Mouse (Mus musculus) neural tube, embryonic 14.5 days (tissue): ENCODE measurements around the gene Cox4i1. TPM values are rescaled to one million over a fixed set of nuclear protein-coding genes. Genes with fewer than 3 reads are reported as not detected.

Experiments
- ATAC-seq: fragments of 200-750 bp; cut with Nextera tagmentation; 2 replicates; pipeline ENCODE4 v1.8.0; 2017; ENCODE audit warnings: low read depth, mild to moderate bottlenecking, moderate TSS enrichment, moderate library complexity
- H3K27ac ChIP-seq: fragments of 300-500 bp; sonication (generic); 2 replicates; pipeline ENCODE4 v1.5.1; 2014; ENCODE audit warnings: low read depth, mild to moderate bottlenecking, control low read depth, low read length, moderate library complexity, mixed read lengths
- H3K27me3 ChIP-seq: fragments of 300-500 bp; sonication (generic); 2 replicates; pipeline ENCODE4 v1.6.1; 2014; ENCODE audit warnings: low read length; ENCODE audit not compliant: control insufficient read depth, insufficient read depth
- H3K36me3 ChIP-seq: fragments of 300-500 bp; sonication (generic); 2 replicates; pipeline ENCODE4 v1.6.1; 2014; ENCODE audit warnings: low read length, mixed read lengths; ENCODE audit not compliant: control insufficient read depth, insufficient read depth
- H3K4me1 ChIP-seq: fragments of 300-500 bp; sonication (generic); 2 replicates; pipeline ENCODE4 v1.6.1; 2014; ENCODE audit warnings: low read length; ENCODE audit not compliant: control insufficient read depth, insufficient read depth
- H3K4me2 ChIP-seq: fragments of 300-500 bp; sonication (generic); 2 replicates; pipeline ENCODE4 v1.6.1; 2014; ENCODE audit warnings: mild to moderate bottlenecking, low read depth, low read length, control low read depth
- H3K4me3 ChIP-seq: fragments of 300-500 bp; sonication (generic); 2 replicates; pipeline ENCODE4 v1.5.1; 2014; ENCODE audit warnings: low read depth, low read length, control low read depth, mixed read lengths
- H3K9ac ChIP-seq: fragments of 300-500 bp; sonication (generic); replicated peaks from 2 replicates; pipeline ENCODE4 v1.6.1; 2014; ENCODE audit warnings: low read depth, mild to moderate bottlenecking, control low read depth, low read length, mixed read lengths
- H3K9me3 ChIP-seq: fragments of 300-500 bp; sonication (generic); 2 replicates; pipeline ENCODE4 v1.6.1; 2016; ENCODE audit warnings: low read length; ENCODE audit not compliant: control insufficient read depth
- WGBS: fragments of 180-500 bp; shearing (Covaris S2); extraction: QIAGEN DNeasy Blood & Tissue Kit; methylation state at CpG from one replicate; pipeline ENCODE4 v1.1.7; 2014; 5-methylcytosine and 5-hydroxymethylcytosine counted together
- polyA plus RNA-seq: library from polyadenylated mRNA; unstranded; fragments of >200 nt; fragmentation: Nextera tagmentation; extraction: Ambion mirVana; gene quantifications from 2 replicates; pipeline ENCODE4 v1.2.1, GENCODE M21; 2014

The Cox4i1 gene
- polyA plus RNA-seq, 1 experiment from 2014 or later = 1,298 TPM

DNA sequence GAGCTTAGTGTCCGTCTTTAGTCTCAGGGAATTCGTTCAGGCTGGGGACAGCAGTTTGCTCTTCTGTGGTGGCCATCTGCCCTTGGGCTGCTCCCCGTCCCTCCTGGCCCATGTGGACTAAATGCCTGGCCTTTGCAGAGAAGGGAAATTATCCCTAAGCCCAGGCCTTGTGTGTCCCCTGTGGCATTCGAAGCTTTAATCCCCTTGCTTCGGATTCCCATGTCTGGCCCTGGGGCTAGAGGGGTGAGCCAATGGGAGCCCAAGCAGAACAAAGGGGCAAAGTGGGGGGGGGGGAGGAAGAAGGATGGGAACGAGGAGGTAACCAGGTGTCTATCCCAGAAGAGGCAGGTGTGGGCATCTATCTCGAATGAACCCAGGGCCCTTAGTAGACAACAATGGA lies 20.5 kb upstream of the Cox4i1 start, which contains the start of gene 1190005I06Rik:
1190005I06Rik (minus strand) TSS at position 101 of the 400 bp plus-strand sequence.
- H3K9ac ChIP-seq = no peak within 1 kb of the TSS
- no peak within 1 kb of the TSS for H3K4me2 ChIP-seq
- no peaks in the 10 kb centered on the region for H3K27me3 ChIP-seq
- H3K4me3 ChIP-seq = no peak within 1 kb of the TSS
- no peaks in the 10 kb centered on the region for H3K36me3 ChIP-seq
- no peaks in the 10 kb centered on the region for H3K4me1 ChIP-seq
- H3K27ac ChIP-seq = no peak within 1 kb of the TSS
- no peak for ATAC-seq
- WGBS = 66% methylated on average over 7 of the region's 7 CpGs
- no peaks in the 10 kb centered on the region for H3K9me3 ChIP-seq

DNA sequence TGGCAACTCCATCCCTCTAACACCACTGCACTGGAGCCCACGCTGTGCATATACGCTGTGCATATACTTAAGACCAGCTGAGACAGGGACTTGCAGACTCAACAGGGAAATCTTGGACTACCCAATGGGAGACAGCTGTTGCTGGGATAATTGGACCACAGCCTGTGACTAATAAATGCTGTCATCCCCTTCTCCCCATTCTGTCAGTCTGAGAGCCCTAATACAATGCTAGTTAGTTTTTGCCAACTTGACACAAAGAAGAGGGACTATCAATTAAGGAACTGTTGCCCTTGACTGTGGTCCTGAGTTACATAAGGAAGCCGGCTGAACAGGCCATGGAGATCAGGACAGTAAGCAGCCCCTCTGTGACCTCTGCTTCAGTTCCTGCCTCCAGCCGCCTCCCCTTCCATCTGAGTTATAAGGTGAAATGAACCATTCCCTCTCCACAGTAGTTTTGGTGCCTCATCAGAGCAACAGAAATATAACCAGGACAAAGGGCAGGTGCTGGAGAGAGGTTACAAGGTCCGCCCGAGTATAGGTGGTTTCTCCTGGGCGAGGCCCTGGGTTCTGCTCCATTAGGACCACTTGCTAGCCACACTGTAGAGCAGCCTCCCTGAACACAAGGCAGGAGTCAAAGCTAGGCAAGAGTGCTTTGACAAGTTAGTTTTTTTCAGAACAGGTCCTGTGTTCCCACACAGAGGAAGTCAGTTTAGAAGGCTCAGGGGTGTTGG lies 11.5 kb upstream of the Cox4i1 start:
- Histone ChIP-seq H3K27me3 (no peaks in the 10 kb centered on the region), H3K27ac (no peak overlapping the region), H3K36me3 (peaks cover 52% of the 10 kb centered on the region), H3K4me1 (no peaks in the 10 kb centered on the region), H3K9me3 (no peaks in the 10 kb centered on the region), H3K4me2 (no peak overlapping the region), H3K4me3 (no peak overlapping the region), H3K9ac (no peak overlapping the region)
- 81% methylated on average over 7 of the region's 7 CpGs for WGBS
- no peak for ATAC-seq

DNA sequence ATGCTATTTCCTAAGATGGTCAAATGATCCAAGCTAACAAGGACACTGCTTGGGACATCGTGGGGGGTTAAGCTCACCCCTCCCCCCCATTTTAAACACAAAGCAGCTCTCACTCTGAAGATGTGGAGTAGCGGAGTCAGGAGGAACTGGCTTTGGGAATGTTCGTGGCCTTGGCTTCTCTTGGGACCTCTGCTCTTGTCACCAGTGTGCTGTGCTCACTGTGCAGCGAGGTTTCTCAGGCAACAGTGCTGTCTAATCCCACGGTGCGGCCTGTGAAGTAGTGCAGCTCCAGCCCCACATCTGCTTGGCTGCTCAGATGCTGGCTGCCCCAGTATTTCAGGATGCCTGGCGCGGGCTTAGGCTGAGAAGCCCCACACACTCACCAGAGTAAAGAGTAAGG lies 10.6 kb upstream of the Cox4i1 start:
- Histone ChIP-seq H3K9me3 (no peaks in the 10 kb centered on the region), H3K4me2 (no peak overlapping the region), H3K36me3 (peaks cover 52% of the 10 kb centered on the region), H3K27me3 (no peaks in the 10 kb centered on the region), H3K4me3 (no peak overlapping the region), H3K9ac (no peak overlapping the region), H3K27ac (no peak overlapping the region), H3K4me1 (no peaks in the 10 kb centered on the region)
- ATAC-seq = no peak
- WGBS = 90% methylated on average over 8 of the region's 8 CpGs

DNA sequence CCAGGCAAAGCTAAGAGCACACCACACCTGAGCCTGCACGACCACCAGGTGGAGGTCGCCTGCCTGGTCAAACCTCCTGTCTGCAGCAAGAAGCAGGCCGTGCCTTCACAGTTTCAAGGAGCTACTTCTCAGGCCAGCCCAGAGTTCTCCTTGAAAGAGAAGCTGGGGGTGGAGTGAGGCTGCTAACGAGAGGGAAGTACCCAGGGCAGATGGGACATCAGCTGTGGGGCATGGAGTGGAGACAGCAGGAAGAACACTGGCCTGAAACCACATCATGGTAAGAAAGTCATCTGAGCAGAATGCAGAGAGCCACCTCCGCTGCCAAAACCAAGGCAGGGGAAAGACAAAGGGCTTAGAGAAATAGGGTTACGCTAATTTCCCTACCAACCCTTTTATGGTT lies 3.5 kb upstream of the Cox4i1 start:
- no peak for ATAC-seq
- H3K4me1 ChIP-seq = peaks cover 24% of the 10 kb centered on the region
- no peaks in the 10 kb centered on the region for H3K9me3 ChIP-seq
- H3K4me3 ChIP-seq = no peak overlapping the region
- H3K36me3 ChIP-seq = no peaks in the 10 kb centered on the region
- WGBS = 77% methylated on average over 6 of the region's 6 CpGs
- no peak overlapping the region; the same call in 1 of the 2 replicates for H3K9ac ChIP-seq
- no peak overlapping the region for H3K4me2 ChIP-seq
- peaks cover 3% of the 10 kb centered on the region; the same call in 1 of the 2 replicates for H3K27me3 ChIP-seq
- no peak overlapping the region for H3K27ac ChIP-seq

DNA sequence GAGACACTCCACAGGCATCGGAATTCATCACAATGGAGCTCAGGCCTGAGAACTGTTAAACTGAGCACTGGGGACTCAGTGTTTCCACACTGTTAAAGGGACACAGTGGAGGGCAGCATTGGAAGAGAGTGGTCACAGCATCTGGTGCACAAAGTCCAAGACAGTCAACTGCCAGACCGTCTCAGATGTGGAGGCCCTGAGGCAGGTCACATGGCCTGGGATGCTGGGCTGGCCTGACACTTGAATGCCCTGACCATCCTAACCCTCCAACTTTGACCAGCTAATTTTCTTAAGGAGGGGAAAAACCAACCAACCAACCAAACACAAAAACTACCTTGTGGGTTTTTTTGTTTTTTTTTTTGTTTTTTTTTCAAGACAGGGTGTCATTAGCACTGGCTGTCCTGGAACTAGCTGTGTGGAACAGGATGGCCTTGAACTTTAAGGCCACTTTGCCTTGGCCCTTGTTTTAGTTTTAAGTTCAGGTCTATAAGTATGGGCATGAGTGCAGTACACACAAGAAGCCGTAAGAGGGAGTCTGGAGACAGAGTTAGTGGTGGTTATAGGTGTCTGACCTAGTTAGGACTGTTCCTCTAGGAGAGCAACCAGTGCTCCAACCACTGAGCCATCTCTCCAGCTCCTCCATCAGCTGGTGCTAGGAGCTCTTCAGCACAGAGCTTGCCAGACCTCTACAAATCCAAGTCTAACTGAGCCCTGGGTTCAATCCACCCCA lies 2.1 kb upstream of the Cox4i1 start:
- Histone ChIP-seq H3K27me3 (peaks cover 3% of the 10 kb centered on the region; the same call in 1 of the 2 replicates), H3K4me3 (no peak overlapping the region), H3K9ac (no peak overlapping the region), H3K4me2 (peak overlapping the region; percentile 90; the same call in 1 of the 2 replicates), H3K36me3 (peaks cover 8% of the 10 kb centered on the region; the same call in 1 of the 2 replicates), H3K4me1 (peaks cover 24% of the 10 kb centered on the region), H3K9me3 (no peaks in the 10 kb centered on the region), H3K27ac (no peak overlapping the region)
- 80% methylated on average over 3 of the region's 3 CpGs for WGBS
- ATAC-seq = no peak

DNA sequence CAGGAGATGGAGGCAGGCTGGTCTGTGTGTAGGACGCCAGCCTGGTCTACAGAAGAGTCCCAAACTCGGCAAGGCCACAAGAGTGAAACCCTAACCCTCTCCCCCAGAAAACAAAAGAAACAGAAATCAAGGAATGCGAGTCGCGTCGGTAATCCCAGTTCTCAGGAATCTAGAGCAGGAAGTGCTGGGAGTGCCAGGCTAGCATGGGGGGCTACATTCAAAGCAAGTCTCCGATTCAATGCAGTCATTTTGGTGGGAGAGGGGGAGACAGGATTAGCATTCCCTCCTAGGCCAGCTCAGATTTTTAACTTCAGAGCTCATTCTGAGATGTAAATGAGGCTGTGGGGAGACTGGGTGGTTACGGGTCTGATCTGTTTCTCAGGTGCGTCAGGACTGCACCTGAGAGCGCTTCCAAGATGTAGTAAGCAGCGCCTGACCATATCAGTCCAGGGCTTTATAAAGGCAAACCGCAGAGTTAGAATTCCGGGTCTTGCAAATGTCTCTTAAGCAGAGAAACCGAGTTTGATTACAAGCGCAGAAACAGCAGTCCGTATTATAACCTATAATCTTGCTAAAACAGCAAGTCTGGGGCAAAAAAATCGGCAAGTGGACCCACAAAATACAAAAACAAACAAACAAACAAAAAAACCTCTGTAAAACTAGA lies 1.1 kb upstream of the Cox4i1 start:
- Histone ChIP-seq H3K36me3 (peaks cover 10% of the 10 kb centered on the region; the same call in 1 of the 2 replicates), H3K4me3 (peak overlapping the region; percentile 93), H3K4me1 (peaks cover 24% of the 10 kb centered on the region), H3K9ac (peak overlapping the region; percentile 94), H3K27ac (no peak overlapping the region; the same call in 1 of the 2 replicates), H3K27me3 (peaks cover 3% of the 10 kb centered on the region; the same call in 1 of the 2 replicates), H3K9me3 (no peaks in the 10 kb centered on the region), H3K4me2 (peak overlapping the region; percentile 90)
- WGBS = 4% methylated on average over 17 of the region's 17 CpGs
- no peak for ATAC-seq

DNA sequence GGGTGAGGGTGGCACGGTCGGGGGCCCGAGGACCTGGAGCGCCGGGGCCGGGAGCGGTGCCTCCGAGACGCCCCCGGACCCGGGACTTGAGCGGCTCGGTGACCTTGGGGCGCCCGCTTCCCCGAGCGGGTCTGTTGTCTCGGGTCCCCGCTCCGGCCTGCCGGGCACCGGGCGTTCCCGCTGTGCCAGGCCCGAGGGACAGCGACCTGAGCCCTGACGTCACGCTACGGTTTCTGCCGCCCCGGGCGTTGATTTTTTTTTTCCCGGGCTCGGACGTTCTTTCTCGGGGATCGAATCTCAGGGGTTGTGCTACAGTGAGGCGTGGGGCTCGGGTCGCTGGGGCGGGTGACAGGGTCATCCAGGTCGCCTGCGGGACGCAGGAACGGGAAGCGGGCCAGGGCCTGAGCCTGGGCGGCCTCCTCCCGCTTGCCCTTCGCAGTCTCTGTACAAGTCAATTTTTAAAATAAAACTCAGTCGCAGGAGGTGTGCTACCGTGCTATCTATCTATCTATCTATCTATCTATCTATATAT lies 418 bp downstream of the Cox4i1 start, which contains the start of gene Emc8:
Emc8 (minus strand) TSS at position 200 of the 532 bp plus-strand sequence.
- Histone ChIP-seq H3K9me3 (no peaks in the 10 kb centered on the region), H3K27me3 (peaks cover 3% of the 10 kb centered on the region; the same call in 1 of the 2 replicates), H3K36me3 (peaks cover 25% of the 10 kb centered on the region), H3K4me3 (peak within 1 kb of the TSS; percentile 93), H3K4me1 (peaks cover 24% of the 10 kb centered on the region), H3K9ac (peak within 1 kb of the TSS; percentile 94), H3K4me2 (peak within 1 kb of the TSS; percentile 90), H3K27ac (peak within 1 kb of the TSS; percentile 85)
- 1% methylated on average over 47 of the region's 51 CpGs for WGBS
- no peak; the same call in 1 of the 2 replicates for ATAC-seq

DNA sequence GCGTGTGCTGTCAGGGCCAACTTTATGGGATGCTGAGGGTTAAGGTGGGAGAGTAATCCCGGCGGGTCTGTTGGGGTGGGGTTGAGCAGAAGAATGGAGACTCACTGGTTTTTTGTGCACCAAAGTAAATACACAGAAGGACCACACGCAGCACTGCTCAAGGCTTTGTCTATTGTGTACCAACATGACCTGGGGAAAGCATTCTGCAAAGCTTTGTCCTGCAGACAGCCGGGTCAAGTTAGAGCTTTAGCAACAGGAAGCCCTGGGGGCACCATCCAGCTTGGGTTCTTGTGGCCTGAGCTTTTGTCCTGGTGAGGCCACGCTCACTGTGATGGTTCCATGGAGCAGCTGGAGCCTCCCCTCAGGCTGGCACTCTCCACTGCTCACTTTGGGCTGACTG lies 3.8 kb downstream of the Cox4i1 start:
- Histone ChIP-seq H3K27me3 (peaks cover 3% of the 10 kb centered on the region; the same call in 1 of the 2 replicates), H3K4me1 (peaks cover 8% of the 10 kb centered on the region), H3K36me3 (peaks cover 34% of the 10 kb centered on the region), H3K9ac (no peak overlapping the region), H3K9me3 (no peaks in the 10 kb centered on the region), H3K4me3 (no peak overlapping the region), H3K4me2 (no peak overlapping the region), H3K27ac (no peak overlapping the region)
- ATAC-seq = no peak
- WGBS = 46% methylated on average over 6 of the region's 6 CpGs
